Mouse (Mus musculus): ENCODE measurements at regions not wholly inside any gene's neighbourhood (a gene's known extent, or its start where the extent isn't known, plus 50 kb on each side); places are given as distances from the start of the nearest gene placed in this dataset.

- DNase-seq (ENCODE audit: low spot score in 2 of 2): no peak
These were observed 386.1 kb downstream of the Nedd1 start for GRCm38 (mm10) chr10:92336138-92336537.

DNA sequence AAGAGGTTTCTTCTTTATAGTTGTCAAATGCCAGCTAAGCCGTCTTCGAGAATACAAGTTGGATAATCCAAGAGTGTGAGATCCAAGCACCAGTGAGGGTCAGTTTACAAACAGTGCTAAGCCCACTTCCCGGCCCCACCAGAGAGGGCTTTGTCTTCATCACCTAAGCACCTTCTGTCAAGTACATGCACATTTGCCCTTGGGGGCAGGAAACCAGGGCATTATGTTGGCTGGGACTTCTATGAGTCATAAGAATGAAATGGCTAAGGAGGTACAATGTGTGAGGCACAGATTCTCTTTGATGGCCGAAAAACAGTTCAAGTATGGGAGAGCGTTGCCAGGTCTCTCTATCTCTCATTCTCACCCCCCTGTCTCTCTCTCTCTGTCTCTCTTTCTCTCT is 387.1 kb downstream of the Nedd1 start:
- DNase-seq (ENCODE audit: low spot score in 2 of 2): no peak

- DNase-seq (ENCODE audit: low spot score in 2 of 2): no peak
These were observed 388.4 kb downstream of the Nedd1 start for GRCm38 (mm10) chr10:92333869-92334268.

DNA sequence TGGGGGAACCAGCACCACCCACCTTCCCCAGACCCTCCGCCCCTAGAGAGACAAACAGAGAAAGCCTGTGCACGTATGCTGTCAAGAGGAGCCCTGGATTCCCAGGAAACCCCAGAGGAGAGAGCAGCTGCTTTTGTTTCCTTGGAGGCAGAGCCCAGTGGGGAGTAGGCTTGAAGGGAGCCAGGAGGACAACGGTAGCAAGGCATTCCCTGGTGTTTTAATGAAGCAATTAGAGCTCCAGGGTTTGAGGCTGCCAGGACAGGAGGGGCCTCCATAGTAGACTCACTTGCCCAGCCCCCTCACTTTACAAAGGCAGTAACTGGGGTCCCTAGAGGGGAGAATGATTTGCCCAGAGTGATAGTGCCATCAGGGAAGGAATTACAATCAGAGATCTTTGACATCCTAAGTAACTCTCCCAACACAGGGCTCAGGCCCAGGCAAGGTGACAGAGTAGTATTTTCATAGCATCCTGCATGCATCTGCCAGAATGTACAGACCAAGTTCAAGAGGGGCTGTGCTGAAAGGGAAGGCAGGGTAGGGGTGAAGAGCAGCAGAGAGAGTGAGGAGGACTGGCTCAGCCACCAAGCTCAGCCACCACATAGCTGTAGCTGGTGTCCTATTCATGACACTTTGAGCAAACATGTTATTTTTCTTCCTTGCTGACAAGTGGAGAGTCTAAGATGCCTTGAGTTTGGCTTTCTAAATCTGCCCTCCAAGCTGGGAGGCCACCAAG is 389.0 kb downstream of the Nedd1 start:
- peak in 1 of 2 experiments; percentile 9 for DNase-seq (ENCODE audit: low spot score in 2 of 2)

DNA sequence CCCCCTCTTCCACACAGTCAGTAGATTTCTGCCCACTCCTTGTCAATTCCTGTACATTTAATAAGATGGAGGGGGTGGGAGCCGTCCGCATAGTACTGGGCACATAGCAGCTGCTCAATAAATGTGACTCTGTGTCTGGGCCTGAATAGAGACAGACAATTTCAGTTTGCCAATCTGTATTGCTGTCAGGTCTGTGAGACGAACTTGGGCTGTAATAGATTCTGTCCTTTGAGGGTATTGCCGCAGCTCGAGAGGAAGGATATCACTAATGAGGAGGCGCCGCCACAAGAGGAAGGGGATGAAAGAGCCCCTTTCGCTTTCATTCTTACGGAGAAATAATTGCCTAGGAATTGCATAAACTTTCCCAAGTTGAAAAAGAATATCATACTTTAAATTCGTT is 392.1 kb downstream of the Nedd1 start:
- DNase-seq (ENCODE audit: low spot score in 2 of 2): no peak

GRCm38 (mm10) chr10:92329661-92330060 is 392.6 kb downstream of the Nedd1 start:
- no peak for DNase-seq (ENCODE audit: low spot score in 2 of 2)

- no peak for DNase-seq (ENCODE audit: low spot score in 2 of 2)
These were observed 396.8 kb downstream of the Nedd1 start for GRCm38 (mm10) chr10:92325284-92325989.

DNA sequence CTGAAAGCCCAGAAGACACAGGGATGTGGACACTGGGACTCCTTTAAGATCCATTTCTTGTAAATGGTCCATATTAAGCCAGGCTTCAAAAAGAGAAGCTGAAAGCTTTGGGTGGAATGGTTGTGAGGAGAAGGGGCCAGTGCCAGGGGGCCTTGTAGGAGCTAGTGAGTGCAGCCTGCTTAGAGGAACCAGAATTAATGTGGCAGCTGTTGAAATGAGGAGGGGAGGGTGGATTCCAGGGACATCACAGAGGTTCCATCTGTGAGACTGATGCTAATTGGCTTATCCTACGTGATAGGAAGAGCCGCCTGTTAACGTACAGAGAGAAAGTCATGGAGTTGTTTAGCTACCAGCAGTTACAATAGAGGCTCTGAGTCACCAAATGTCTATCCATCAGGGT is 407.6 kb downstream of the Nedd1 start:
- no peak for DNase-seq (ENCODE audit: low spot score in 2 of 2)

GRCm38 (mm10) chr10:92312278-92312677 is 409.9 kb downstream of the Nedd1 start:
- DNase-seq (ENCODE audit: low spot score in 2 of 2): no peak

- DNase-seq (ENCODE audit: low spot score in 2 of 2): no peak
These were observed 413.6 kb downstream of the Nedd1 start for GRCm38 (mm10) chr10:92308643-92309042.

GRCm38 (mm10) chr10:92307861-92308260 is 414.4 kb downstream of the Nedd1 start:
- DNase-seq (ENCODE audit: low spot score in 2 of 2): peak in 1 of 2 experiments; percentile 75

- DNase-seq (ENCODE audit: low spot score in 2 of 2): no peak
These were observed 423.5 kb downstream of the Nedd1 start for GRCm38 (mm10) chr10:92298693-92299092.

DNA sequence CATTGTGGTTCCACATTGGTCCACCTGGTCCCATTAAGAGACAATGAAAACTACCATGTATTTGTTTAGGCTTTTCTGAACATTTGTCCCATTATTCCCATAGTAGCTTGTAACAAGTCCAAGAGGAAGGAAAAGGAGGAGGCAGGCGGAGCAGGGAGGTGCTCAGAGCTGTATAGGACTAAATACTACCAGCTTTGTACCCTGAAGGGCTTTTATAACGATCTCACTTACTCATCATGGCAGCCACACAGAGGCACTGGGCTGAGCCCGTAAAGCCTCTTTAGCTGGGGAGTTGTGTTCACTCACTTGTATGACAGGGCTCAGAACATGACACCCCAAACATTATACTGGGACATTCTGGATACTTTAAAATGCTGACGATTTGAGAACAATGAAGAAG is 425.4 kb downstream of the Nedd1 start:
- DNase-seq (ENCODE audit: low spot score in 2 of 2): no peak

GRCm38 (mm10) chr10:92296303-92296702 is 425.9 kb downstream of the Nedd1 start:
- no peak for DNase-seq (ENCODE audit: low spot score in 2 of 2)

- DNase-seq (ENCODE audit: low spot score in 2 of 2): no peak
These were observed 429.0 kb downstream of the Nedd1 start for GRCm38 (mm10) chr10:92293261-92293660.

GRCm38 (mm10) chr10:92289230-92289629 is 433.0 kb downstream of the Nedd1 start:
- DNase-seq (ENCODE audit: low spot score in 2 of 2): no peak

DNA sequence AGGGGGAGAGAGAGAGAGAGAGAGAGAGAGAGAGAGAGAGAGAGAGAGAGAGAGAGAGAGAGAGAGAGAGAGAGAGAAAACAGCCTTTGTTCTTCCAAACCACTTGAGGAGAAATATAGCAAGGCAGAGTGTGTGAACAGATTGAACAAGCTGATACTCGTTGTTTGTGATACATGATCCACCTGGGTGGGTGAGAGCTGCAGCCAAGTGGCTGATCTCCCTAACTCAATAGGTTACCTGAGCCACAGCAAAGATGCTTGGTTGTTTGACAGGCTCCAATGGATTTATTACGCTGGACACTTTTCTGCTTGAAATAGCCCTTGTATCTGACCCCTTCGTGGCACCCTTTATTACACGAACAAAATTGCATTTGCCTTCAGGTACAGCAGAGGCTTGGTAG is 438.0 kb downstream of the Nedd1 start:
- DNase-seq (ENCODE audit: low spot score in 2 of 2): no peak

- DNase-seq (ENCODE audit: low spot score in 2 of 2): no peak
These were observed 444.2 kb downstream of the Nedd1 start for GRCm38 (mm10) chr10:92277981-92278380.

GRCm38 (mm10) chr10:92257815-92258214 is 464.4 kb downstream of the Nedd1 start:
- no peak for DNase-seq (ENCODE audit: low spot score in 2 of 2)

DNA sequence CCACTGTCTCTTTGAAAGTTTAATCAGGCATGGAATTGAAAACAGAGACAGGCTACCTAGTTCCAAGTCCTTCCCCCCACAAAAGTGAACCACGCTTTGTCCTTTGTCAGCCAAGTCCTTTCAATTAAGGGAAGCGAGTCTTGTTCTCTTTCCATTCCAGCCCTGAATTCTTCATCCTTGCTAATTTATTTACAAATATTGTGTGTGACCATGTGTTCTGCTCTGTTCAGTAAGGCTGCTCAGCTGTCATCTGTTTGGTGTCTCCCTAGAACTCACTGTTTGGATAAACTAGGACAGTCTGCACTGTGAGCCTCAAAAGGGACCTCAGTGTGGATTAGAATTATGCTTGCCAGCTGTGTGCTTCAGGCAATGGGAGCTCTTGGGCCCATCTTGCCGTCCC is 473.6 kb downstream of the Nedd1 start:
- DNase-seq (ENCODE audit: low spot score in 2 of 2): peak in 1 of 2 experiments; percentile 33

DNA sequence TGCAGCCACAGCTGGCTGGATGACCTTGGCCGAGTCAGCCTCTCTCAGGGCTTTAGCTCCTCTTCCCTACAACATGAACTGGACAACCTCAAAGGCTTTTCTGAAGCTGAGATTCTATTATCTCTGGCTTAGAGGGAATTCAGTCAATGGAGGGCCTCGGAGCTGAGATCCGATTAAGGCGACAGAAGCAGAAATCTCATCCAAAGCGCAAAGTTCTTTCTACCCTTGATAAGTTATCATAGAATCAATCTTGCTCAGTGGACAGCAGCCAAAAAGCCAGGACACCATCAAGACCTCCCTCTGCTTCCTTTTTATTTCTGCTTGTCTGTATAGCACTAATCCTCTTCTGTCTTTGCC is 474.8 kb downstream of the Nedd1 start:
- DNase-seq (ENCODE audit: low spot score in 2 of 2): no peak

DNA sequence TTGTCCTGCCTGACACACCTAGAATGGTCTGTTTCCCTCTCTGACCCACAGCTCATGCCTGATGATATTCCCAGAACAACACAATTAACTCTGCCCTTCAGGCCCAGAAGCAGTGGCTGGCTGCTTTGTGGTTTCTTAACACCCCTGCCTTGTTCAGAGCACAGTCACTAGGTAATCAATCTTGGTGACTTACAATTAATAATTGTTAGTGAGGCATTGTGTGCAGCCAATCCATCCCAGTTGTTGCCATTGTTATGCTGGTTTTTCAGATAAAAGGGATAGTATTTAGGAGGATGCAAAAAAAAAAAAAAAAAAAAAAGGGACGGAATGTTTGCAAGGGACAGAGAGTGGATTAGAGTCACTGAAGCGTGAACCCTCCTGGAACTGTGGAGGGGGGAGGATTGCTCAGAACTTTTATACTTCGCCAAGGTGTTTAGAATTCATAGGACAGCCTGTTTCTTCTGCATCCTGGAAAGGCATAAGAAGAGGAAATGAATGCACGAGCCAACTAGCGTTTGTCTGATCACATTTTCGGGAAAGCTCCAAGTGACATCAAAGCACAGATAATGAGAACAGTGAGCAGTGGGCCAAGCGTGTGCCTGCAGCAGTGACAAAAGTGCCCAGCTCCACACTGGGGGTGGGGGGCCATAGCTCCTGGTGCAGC is 475.3 kb downstream of the Nedd1 start:
- peak in 1 of 2 experiments; percentile 32 for DNase-seq (ENCODE audit: low spot score in 2 of 2)

Measured in layer of hippocampus, adult 18-20 months (tissue).